10 mouse cellular contexts compared by ENCODE assay signal in the genomic region with DNA sequence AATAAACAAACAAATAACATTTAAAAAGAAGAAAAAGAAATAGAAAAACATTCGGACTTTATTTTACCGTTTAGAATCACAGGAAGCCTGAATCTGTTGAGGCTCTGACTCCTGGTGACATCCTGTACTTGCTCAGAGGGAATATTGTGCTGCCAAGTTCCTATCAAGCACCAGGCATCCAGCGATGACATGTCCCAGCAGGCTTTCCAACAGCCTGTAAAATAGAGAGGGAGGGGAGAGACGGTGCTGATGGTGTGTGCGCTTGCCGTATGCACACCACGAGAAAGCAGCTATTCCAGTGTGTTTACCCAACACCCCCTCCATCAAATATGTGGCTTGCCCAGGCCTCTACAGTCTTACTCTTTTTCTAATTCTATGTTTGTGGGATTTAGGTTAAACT. TPM values are rescaled to one million over a fixed set of nuclear protein-coding genes. Genes with fewer than 3 reads are reported as not detected.
DNase-seq lines count a peak whose midpoint lies in the region; ATAC-seq lines count a peak whose summit lies in the region.
"Had no signal": no experiment of that assay in that cellular context is flagged by ENCODE, and none has a peak within 500 bp of the region (broad histone marks: within the 10 kb centered on the region; RNA-seq: fewer than 3 reads in every experiment).

No protein-coding gene starts in this region.

- H3K4me3 ChIP-seq in liver, embryonic 12.5 days: no peak overlapping the region
- no peak overlapping the region for H3K4me3 ChIP-seq in heart, embryonic 12.5 days

- no peaks in the 10 kb centered on the region for H3K9me3 ChIP-seq in liver, embryonic 12.5 days (replicated peaks)
- no peaks in the 10 kb centered on the region for H3K9me3 ChIP-seq in heart, embryonic 12.5 days (replicated peaks)

- no peak for DNase-seq in cerebellum, postnatal 4 days (ENCODE audit: low spot score in 2 of 2)
- DNase-seq in liver: no peak
- peak; percentile 59 for DNase-seq in lung, postnatal 10 days
- DNase-seq in layer of hippocampus, adult 9-10 months (ENCODE audit: low spot score): no peak
- no peak for DNase-seq in spleen, postnatal 10 days (ENCODE audit: low spot score in 2 of 2)
- DNase-seq: kidney, adult 18-20 months had no signal

- H3K9ac ChIP-seq in liver, embryonic 12.5 days: 0 out of 2 replicates have a peak overlapping the region, but pooled peaks have one; percentile 74
- no peak overlapping the region for H3K9ac ChIP-seq in heart, embryonic 12.5 days

- WGBS in liver, embryonic 12.5 days (ENCODE audit: insufficient replicate concordance): 76% methylated on average over 7 of the region's 7 CpGs
- 24% methylated on average over 7 of the region's 7 CpGs for WGBS in heart, embryonic 12.5 days

- H3K27ac ChIP-seq in liver, embryonic 12.5 days: peak overlapping the region; percentile 99
- H3K27ac ChIP-seq in heart, embryonic 12.5 days (ENCODE audit: poor library complexity, severe bottlenecking): peak overlapping the region; percentile 58

- 0 out of 2 replicates have a peak overlapping the region, but pooled peaks have one; percentile 71 for H3K4me2 ChIP-seq in liver, embryonic 12.5 days
- H3K4me2 ChIP-seq in heart, embryonic 12.5 days: peak overlapping the region; percentile 39; the same call in 1 of the 2 replicates

- no peaks in the 10 kb centered on the region for H3K27me3 ChIP-seq in liver, embryonic 12.5 days (replicated peaks)
- H3K27me3 ChIP-seq in heart, embryonic 12.5 days (replicated peaks): no peaks in the 10 kb centered on the region

- peaks cover 67% of the 10 kb centered on the region for H3K36me3 ChIP-seq in liver, embryonic 12.5 days
- H3K36me3 ChIP-seq in heart, embryonic 12.5 days: peaks cover 23% of the 10 kb centered on the region

- H3K4me1 ChIP-seq in liver, embryonic 12.5 days: peaks cover 95% of the 10 kb centered on the region
- peaks cover 45% of the 10 kb centered on the region for H3K4me1 ChIP-seq in heart, embryonic 12.5 days (replicated peaks)

- ATAC-seq in cerebellum, adult (ENCODE audit: insufficient number of reproducible peaks, low FRiP score, low TSS enrichment): 0 out of 2 replicates have a peak, but pooled peaks have one; percentile 43
- ATAC-seq in liver, embryonic 12.5 days: no peak
- ATAC-seq in heart, embryonic 12.5 days (ENCODE audit: insufficient number of reproducible peaks, low FRiP score): peak; percentile 57; the same call in 1 of the 2 replicates
- ATAC-seq: midbrain, embryonic 16.5 days had no signal

RNA-seq across cellular contexts. Expression of a gene that starts 39.6 kb away (rescaled TPM):
- polyA plus RNA-seq in liver, embryonic 12.5 days (2016; fragmentation: Nextera tagmentation; extraction: Ambion mirVana): 25.2 and 25.9 TPM in 2 replicates
- polyA plus RNA-seq in heart, embryonic 12.5 days (2016; fragmentation: Nextera tagmentation; extraction: Ambion mirVana): 12.7 and 13.2 TPM in 2 replicates
